Mouse (Mus musculus) spleen, adult 12 weeks (tissue): ENCODE measurements around the gene Phtf2.

Source experiments
- DNase-seq: peaks from one replicate; pipeline ENCODE4 v3.0.0; 2022; ENCODE audit warnings: low spot score

Phtf2 gene

DNA sequence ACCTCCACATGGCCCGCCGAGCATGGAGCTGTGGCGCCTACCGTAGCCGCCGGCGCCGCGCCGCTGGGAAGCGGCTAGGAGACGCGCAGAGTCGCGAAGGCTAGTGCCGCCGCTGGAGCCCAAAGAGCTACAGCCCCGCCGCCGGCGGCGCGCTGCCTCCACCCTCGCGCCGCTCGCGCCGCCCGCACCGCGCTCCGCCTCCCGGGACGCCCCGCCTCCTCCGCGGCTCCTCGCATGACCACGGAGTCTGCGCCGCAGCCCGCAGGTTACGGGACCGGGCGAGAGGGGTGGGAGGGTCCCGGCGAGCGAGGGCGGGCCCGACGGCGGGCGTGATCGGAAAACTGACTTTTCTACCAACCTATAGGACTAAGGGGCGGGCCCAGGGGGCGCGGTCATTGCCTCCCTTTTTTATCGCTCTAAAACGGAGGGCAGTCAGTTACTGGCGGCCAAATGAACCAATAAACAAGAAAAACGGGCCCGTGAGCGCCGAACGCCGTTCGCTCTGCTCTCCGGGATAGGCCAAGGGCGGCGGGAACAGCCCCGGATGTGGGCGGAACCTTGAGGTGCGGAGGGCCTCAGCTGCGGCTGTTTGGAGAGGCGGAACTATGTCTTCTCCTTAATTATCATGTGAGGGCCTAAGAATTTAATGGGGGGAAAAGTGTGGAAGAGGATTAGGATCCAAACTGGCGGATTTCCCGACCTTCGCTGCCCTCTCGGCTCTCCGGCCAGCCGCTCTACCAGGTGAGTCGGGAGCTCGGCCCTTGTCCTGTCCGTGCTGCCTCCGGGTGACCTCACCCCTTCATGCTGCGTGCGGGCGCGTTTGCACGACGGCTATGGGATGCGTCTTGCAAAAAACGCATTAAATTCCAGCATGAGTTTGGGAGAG lies at the start of gene Phtf2, which contains the start of gene Tmem60:
Gene Phtf2 (minus strand): TSS at position 210 of the 886 bp plus-strand sequence.
Gene Tmem60 (plus strand): TSS at position 277 of the 886 bp plus-strand sequence.
- DNase-seq = peak; percentile 100

DNA sequence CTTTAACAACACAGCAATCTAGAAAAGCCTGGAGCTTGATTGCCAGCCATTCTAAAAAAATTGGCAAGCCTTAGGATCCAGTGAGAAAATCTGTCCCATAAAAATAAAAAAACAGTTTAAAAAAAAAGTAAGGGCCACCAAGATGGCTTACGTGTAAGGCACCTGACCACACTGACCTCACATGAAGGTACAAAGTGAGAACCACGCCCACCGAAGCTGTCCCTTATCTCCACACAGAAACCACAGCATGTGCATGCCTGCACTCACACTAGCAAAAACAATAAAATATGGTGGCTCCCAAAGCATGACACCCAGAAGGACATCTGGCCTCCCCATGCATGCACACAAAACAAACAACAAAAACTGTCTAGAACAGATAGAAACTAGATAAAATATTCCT lies 49.4 kb upstream of the Phtf2 start:
- no peak for DNase-seq

DNA sequence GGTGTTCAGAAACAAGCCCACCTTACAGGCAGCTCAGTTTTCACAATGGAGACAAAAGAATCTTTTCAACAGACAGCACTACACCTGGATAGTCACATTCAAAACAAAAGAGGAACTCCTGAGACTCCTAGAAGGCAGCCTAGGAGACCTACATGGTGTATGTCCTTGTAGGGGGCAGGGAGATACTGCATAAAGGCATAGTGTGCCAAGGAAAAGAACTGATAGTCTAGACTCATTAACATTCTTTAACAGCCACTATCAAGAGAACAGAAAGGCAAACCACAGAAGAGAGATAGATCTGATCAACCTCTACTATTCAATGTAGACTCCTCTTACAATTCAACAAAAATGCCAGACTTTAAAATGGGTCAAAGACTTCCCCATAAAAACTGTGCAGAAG lies 48.5 kb upstream of the Phtf2 start:
- DNase-seq = no peak

DNA sequence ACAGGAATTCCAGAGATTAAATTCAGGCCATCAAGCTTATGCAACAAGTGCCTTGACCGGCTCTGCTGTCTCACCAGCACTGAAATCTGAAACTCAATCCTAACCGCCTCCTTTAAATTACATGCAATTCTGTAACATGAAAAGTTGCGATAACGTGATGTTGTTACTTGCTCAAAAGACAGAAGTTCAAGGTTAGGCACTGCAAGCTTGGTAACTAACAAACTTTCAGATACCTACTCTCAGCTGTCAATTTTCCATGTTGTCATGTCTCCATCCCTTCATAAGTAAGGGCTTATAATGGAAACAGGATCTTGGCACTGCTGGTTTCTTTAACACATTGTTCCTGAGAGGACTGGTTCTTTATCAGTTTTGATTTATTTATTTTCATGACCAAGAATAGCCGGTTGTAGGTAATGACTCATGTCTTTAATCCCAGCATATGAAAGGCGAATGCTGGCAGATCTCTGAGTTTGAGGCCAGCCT lies 47.8 kb upstream of the Phtf2 start:
- no peak for DNase-seq

DNA sequence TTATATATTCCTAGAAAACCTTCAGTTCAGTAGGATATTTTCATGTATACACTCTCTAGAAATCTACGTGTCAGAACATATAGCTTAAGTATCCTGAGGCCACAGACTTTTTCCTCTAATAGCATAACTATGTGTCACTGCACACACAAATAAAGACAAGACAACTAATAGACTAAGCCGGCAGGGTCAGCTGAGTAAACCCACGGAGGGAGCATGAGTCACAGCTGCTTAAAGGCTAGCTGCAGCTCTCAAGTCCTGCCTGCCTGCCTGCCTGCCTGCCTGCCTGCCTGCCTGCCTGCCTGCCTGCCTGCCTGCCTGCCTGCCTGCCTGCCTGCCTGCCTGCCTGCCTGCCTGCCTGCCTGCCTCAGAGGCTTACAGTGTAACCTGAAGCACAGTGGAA lies 43.5 kb upstream of the Phtf2 start:
- DNase-seq = no peak

DNA sequence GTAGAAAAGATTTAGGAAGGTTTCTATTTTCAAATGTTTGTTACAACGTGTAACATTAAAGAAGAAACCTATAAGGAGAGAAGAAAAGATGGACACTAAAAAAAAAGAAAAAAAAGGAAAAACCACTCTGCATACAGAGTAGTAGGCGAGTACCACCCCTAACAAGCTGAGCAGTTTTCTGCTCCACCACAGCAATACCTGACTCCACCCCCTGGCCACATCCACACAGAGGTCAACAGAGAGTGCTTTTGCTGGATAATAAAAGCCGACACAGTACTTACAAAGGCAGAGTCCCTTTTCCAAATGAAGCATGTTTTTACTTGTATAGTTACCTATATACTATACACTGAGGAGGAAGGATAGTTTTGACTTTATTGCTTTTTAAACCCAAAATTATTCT lies 42.7 kb upstream of the Phtf2 start:
- no peak for DNase-seq

DNA sequence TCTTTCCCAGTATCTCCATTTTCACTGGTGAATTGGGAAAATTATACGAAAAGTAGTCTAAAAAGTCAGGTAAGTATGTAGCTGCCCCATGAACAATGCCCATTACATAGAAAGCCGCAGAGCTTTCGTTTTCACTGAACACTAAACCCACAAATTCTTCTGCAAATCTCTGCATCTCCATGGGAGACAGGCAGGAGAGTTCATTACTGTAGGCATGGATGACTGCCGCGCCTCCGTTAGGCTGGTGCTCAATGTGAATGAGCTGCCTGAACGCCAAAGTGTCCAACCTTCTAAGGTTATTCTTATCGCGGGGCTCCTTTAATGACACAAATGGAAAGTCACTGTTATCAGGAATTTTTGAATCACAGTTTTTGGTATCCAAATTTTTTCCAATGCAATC lies 37.6 kb upstream of the Phtf2 start:
- no peak for DNase-seq

DNA sequence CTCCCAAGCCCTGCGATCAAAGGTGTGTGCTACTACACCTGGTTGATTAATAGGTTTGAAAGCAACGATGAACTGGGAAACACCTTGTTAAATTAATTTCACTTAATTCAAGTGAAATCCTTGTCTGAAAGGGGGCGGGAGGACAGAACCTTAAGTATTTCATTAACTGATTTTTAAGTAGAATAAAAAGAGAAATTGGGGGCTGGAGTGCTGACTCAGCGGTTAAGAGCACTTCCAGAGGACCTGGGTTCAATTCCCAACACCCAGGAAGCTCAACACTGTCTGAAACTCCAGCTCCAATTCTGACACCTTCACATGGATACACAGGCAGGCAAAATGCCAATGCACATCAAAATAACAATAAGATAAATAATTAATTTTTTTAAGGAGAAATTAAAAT lies 37.0 kb upstream of the Phtf2 start:
- no peak for DNase-seq

DNA sequence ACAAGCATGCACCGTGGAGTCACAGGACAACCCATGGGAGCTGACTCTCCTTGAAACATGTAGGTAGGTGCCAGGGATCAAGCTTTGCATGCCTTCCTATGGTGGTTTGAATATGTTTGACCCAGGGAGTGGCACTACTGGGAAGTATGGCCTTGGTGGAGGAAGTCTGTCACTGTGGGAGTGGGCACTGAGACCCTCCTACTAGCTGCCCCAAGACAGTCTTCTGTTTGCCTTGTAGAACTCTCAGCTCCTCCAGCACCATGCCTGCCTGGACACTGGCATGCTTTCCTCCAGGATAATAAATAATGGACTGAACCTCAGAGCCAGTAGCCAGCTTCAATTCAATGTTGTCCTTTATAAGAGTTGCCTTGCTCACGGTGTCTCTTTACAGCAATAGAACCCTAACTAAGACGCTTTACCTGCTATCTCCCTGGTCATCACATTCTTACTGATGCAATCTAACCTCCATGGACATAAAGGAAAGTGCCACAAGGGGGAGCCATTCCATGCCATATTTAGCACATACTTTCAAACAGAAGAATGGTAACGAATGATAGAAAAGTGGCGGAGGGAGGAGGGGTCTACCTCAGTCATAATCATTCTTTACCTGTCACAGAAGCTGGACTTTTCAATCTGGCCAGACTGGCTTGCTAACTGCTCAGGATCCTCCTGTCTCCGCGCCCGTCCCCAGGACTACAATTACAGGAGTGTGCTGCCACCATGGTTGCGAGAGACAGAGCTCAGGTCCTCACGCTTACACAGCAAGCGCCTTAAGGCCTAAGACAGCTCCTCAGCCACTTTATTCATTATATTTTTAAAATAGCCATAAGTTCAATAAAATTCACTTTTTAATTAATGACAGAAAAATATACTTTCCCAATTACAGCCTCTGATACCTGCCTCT lies 31.7 kb upstream of the Phtf2 start:
- DNase-seq = no peak

DNA sequence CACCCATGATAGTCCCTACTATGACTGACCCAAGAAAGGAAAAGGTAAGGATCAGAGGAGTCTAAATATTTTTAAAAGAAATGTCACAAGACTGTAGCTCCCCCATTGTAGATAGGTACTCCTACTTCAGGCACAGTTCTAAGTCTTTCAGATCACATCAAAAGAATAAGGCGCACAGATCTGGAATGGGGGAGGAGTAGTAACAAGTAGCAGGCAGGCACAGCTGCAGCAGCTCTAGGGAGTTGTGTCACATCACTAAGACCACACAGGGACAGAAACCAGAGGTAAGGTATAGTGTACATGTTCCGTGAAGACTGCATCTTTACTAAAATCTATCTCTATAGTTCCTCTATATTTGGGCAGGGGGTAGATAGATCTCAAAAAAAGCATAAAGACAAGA lies 29.8 kb upstream of the Phtf2 start:
- DNase-seq = no peak

DNA sequence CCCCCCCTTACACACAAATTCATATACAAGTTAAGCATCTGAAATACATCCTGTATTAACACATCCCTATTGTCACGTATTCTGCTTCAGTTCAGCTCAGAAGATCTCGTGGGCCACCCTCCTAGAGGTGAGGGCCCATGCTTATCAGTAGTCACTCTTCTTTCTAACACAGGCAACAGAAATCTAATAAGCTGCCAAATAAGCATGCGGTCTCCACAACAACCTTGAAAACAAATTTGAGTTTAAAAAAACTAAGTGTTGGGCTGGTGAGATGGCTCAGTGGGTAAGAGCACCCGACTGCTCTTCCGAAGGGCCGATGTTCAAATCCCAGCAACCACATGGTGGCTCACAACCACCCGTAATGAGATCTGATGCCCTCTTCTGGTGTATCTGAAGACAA lies 24.3 kb upstream of the Phtf2 start:
- DNase-seq = no peak

DNA sequence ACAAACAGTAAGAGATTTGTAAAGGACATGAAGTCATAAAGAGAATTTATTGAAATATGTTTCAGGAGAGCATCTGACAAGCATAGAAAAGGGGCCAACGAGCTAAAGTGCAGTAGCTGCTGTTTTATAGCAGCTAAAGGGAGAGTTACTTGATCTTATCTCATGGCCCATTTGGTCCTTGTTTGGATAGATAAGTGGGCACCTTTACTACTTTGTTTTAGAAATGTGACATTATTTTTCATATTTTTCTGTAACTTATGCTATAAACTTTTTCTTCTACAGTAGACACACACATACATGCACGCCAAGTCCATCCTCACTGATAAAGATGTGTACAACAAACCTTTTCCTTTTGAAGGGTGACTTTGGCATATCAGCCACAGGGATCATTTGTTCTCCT lies 23.5 kb upstream of the Phtf2 start:
- DNase-seq = no peak

DNA sequence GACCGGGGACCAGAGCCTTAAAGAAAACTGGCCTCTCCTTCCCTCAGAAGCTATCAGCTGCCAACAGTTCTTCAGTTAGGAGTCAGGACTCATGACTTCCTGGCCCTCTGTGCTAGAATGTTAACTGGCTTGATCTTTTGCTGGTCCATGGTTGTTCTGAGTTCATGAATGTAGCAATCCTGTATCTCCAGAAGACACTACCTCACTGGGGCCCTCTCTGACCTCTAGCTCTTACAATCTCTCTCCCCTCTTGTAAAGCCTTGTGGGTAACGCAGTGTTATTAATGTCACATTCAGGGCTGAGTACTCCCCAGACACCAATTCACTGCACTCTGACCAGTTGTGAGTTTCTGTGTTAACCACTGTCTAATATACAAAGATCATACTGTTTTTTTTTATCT lies 22.7 kb upstream of the Phtf2 start:
- no peak for DNase-seq

DNA sequence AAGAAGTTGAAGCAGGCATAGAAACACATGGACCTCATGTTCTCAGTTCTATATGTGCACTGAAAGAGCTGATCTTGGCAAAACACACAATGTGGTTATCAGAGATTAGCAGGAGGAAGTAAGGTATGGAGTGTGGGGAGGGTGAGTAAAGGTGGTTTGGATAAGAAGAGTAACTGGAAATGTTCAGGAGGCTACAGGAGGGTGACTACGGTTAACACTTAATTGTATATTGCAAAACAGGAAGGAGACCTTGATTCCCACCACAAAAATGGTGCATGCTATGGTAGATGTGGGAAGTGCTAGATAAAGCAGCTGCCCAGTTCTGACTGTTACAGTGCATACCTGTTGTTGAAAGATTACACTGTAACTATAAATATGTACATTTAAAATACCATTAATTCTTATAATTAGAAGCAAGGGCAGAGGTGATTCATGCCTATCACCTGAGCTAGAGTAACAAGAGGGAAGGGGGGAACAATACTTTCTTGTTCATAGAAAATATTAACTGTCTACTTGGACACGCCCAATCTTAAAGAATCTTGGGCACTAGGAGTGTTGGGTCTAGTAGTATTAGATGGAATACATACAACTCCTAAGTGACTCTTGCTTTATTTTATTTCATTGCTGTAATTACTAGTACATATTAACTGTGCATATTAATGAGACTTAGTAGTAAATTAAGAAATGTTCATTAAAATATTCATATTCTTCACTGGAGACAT lies 15.7 kb upstream of the Phtf2 start:
- DNase-seq = no peak

DNA sequence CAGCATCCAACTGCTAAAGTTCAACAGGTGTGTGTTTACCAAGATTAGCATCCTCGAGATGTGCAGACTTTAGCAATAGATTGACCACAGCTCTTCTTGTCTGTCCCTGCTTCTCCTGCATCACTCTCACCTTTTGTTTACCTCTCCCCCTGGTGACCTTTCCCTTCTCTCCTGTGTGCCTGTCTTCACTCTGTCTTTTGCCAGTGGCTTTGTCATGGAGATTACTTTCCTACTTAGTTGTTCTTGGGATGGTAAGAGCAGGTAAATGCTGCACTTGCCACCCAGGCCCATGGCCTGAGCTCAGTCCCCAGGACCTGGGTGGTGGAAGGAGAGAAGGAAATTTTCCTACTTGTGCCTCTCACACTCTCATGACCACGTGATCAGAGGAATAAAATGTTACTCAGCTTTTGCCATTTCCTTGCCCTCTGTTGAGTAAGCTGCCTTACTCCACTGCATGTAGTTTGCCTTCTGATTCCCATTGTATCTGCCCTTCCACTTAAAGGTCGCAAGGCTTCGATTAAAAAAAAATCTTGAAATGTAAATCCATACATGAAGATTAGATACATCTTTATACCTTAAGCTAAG lies 2.2 kb upstream of the Phtf2 start:
- DNase-seq = no peak

DNA sequence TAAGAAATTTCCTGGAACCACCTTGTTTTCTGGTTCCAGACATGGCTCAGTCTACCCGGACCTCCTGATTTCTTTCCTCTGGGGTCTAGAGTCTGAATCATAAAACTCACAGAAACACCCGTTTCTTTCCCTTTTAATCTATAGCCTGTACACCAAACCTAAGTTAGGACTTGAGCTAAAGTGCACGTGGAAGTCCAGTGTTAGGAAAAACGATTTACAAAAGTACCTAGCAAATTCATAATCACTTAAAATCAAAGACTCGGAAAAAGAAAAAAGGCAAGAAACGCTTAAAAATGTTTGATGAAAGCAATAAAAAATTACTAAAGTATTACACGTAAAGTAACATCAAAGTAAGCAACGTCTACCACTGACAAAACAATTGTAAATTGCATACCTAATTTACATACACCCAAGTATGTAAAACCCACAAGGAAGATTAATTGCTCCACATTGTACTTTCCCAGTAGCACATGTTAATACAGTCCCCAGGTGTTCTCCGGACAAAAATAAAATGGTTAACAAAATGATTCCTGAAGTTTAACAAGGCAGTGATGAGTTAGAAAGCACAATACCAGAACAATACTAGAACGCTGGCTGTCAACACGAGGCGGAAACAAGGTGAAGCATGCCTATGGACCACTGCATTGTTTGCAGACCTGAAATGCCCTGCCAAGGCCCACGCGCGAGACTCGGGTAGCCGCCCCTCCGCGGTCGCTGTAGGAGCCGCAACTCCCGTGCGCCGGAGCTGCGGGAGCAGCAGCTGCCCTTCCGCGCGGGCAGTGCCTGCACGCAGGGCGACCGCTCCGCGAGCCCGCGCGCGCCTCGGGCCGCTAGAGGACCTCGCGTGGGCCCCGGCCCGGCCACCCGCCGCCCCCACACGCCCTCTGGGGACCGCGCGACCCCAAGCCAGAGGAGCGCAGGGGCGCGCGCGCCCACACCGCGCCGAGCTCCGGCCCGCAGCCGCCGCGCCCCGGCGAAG lies 838 bp downstream of the Phtf2 start:
- peak; percentile 51 for DNase-seq

DNA sequence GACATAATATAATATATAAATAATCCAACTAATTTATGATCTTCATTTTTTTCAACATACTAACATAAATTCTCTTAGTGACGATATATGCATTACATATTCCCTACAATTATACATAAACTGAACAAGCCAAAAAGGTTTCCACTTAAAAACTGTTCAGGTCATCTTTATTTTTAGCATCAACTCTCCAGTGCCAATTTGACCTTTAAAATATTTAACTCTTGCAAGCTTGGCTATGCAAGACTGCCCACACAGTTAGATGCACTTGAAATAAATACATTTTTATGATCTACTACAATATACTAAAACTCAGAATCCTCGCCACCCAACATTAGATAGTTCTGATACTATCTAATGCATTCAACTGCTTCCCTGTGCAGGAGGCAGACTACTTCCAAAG lies 1.5 kb downstream of the Phtf2 start:
- no peak for DNase-seq

DNA sequence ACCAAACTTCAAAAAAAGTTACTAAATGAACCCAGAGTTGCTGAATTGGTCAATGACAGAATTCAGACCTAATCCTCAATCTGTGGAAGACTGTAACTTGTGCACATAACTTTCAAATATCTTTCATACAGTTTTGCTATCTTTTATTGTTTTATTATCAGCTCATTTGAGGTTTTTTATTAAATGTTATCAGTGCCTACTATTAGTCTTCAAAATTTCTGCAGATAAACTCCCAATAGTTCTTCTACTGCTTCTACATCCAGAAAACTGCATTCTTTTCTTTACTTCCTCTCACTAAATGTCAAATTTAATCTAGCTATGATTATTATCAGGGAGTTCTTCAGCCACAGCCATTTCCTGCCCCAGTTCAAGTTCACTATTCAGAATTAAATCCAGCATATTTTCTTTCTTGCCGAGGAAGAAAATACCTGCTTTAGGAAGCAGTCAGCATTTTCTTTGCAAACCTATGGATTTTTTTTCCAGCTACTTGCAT lies 4.9 kb downstream of the Phtf2 start:
- DNase-seq = no peak

DNA sequence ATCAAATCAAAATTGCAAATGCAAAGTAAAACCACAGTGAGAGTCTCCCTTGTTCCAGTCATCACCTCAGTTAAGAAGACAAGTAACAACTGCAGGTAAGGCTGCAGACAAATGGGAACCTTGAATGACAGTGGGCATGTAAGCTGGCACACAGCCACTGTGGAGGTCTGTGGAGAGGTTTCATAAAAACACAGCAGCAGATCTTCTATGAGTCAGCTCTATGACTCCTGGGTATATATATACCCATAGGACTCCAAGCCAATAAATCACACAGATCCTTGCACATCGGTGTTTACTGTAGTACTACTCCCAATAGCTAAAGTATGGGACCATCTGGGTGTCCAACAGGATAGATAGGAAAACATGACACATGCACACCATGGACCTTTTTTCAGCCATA lies 8.8 kb downstream of the Phtf2 start:
- DNase-seq = no peak

DNA sequence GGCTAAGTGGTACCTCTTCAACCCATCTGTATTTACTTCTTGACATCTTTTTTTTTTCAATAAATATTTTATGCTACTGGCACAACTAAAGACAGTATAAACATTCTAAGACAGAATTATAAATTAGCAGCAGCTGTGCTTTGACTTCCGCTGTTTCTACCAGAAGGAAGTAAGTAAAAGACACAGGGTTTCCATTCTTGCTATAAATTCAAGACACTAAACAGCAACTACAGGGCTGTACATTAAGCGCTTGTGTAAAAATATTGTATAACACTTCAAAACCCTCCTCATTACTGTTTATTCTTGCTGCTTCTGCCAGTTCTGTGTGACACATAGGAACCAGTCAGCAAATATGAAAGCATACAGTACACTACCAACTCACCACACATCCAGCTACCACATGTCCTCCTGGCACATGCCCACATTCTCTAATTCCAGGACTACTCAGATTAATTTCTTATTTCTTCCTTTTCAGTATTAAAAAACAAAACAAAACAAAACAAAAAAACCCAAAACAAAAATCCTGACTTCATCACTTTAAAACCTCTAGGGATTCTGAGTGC lies 16.6 kb downstream of the Phtf2 start:
- DNase-seq = no peak
